Mouse (Mus musculus): ENCODE measurements around the gene Mettl7a2.
"Not testable (repeated sequence)": the region's sequence is repeated elsewhere in the genome, so short reads cannot be mapped to it uniquely, and the experiment has no call there.

Mettl7a2 gene

DNA sequence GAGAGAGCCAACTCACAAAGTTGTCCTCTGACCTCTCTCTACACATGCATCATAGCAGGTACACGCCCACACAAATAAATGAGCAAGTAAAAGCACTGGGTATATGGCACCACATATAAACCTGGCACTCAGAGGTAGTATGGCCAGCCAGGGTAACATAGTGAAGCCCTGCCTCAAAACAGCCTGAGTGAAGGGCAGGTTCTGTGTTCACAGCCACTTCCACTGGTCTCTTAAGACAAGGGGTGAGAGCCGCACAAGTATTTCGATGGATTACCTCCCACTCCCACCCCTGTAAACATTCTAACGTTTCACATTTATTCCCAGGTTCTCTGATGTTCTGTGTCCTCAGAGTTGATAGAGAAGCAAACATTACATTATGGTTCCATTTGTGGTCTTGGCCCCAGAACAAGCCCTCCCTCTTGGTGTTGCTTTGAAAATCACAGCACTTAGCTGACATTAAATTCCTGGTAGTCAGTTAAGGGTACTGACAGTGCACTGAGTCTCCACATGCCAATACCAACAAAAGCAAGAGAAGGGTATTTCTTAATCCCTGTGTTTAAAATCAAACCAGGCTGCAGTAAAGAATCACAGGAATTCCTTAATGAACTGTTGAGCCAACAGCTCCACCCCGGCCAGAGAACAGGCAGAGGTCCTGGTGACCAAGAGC, 11.6 kb upstream of the Mettl7a2 start:
- not testable (repeated sequence) for DNase-seq

GRCm38 (mm10) chr15:100345484-100345883, 7.5 kb upstream of the Mettl7a2 start:
- no peak for DNase-seq

DNA sequence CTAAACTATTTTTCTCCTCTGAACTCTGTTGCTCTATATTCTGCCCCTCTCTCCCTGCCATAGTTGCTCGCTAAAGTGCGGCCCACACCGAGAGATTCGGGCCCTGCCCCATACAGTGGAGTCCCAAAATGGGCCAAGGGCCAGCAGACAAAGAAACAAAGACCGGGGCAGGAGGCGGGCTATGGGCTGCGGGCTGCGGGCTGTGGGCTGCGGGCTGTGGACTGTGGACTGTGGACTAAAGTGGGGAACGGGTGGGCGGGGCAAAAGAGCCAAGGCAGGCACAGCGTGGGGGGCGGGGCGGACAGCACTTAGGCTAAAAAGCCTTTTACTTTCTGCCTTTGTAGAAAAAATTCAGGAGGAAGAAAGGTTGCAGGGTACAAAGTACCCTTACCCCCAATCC, 6.2 kb upstream of the Mettl7a2 start:
- no peak for DNase-seq

- no peak for DNase-seq
Observed at GRCm38 (mm10) chr15:100349496-100349895, 3.5 kb upstream of the Mettl7a2 start.

DNA sequence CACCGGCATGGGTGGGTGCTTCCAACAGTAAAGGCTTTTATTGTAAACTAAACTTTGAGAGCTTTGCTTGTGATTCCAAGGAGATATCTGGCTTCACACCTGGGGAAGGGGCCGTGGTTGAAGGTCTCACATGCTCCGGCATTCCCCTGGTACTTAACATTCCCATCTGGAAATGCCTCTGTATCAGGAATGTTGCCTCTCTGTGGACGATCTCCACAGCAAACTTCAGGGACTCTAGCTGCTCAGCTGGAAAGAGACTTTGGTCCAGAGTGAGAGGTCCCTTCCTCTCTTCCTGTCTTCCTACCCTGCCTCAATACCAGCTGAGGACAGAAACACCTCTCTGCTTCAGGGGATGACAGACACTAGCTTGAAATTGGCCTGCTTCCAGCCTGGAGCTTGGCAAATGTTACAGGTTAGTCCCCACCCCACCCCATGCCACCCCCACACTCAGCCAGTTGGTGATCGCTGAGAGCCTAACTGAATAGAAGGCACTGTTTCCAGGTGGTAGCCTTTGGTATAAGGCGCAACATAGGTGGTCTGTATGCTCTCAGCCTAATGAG, 1.4 kb upstream of the Mettl7a2 start:
- no peak for DNase-seq

DNA sequence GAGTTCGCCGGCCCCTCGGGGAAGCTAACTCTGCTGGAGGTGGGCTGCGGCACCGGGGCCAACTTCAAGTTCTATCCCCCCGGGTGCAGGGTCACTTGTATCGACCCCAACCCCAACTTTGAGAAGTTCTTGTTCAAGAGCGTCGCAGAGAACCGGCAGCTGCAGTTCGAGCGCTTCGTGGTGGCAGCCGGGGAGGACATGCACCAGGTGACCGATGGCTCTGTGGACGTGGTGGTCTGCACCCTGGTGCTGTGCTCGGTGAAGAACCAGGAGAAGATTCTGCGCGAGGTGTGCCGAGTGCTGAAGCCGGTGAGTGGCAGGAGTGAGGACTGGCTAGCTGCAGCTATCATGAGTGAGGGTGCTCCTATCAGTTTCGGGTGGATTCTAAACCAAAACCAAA, 399 bp downstream of the Mettl7a2 start:
- DNase-seq = not testable (repeated sequence)

DNA sequence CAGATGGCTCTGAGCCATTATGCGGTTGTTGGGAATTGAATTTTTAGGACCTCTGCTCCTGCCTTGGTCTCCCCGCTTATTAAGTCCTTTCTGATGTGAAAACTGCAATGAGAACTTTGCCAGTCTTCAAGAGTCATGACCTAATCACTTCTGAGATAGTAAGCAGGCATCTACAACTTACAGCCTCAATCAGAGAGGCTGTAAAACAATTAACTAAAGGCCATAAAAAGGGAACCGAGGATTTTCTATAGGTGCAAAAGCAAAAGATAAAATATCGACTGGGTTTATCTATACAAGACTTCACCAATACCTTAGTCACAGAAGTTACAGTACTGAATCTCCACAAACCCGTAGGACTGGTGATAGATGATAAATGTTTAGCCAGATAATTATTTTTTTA, 2.9 kb downstream of the Mettl7a2 start:
- no peak for DNase-seq

DNA sequence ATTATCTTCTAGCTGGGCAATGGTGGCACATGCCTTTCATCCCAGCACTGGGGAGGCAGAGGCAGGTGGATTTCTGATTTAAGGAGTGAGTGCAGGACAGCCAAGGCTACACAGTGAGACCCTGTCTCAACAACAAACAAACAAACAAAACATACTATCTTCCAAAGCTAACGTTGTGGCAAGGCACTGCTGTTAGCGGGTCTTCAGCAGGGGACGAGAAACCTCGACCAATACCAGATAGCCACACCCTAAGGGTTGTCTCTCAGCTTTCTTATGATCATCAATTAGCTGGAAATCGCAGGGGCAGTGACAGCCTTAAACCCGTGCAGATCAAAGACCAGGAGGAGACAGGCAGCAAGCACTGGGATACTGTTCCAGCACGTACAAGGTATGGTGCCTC, 11.2 kb downstream of the Mettl7a2 start, which contains the start of gene Higd1c:
TSS of gene Higd1c (plus strand) at position 301 of the 400 bp plus-strand sequence.
- DNase-seq = no peak

DNA sequence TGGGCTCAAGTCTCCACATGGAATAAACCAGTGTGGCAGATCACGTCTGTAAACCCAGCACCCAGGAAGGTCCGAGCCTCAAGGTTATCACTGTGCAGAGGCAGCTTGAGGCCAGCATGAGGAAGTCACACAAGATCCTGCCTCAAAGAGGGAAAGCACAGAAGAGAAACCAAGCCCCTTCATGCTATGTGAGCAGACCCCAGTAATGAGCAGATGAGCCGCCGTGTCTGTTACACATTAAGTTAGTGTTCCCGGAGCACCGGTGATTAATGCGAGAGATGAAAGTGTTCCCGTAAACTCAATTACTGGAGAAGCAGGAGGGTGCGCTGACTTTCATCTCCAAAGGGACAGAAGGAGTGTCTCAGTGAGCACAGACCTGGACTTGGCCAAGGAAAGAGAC, 13.0 kb downstream of the Mettl7a2 start:
- DNase-seq = not testable (repeated sequence)

DNA sequence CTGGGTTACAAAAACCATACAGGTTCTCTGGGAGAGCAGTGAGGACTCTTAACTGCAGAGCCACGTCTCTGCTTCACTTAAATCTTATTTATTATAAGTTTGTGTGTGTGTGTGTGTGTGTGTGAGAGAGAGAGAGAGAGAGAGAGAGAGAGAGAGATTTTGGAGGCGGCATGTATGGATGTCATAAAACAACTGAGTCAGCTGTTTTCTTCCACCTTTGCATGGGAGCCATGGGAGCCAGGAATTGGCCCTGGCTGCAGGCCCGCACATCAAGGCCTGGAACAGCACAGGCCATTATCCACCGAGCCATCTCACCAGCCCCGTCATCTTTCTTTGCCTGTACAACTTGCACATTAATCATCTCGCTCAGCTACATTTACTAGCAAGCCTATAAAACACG, 14.1 kb downstream of the Mettl7a2 start:
- no peak for DNase-seq

GRCm38 (mm10) chr15:100375066-100375465, 22.1 kb downstream of the Mettl7a2 start:
- peak; percentile 32 for DNase-seq

DNA sequence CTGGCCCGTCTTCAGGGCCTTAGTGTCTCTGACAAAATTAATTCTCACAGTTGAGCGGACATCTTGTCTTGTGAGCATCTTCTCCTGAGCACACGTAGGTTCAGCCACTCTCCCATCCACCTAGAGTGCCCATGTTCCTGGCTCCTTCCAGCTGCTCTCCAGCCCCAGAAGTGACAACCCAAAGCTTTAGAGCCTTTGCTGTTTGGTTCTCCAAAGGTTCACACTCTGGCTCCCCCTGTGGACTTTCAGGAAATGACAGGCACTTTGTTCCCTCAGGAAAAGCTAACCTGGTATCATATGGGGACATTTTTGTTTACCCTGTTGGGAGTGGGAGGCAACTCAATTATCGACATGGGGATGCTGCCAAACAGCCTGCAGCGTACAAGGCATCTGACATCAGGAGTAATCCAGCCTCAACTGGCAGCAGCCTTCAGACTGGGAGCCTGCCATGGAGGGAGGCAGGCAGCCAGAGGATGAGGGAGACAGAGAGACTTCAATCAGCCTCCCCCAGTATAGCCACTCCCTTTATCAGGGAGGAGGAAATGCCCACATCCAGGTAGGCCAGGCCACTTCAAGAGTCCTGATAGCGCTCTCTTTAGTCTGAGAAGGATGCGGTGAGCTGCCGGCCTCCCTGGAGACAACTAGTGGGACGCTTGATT, 25.0 kb downstream of the Mettl7a2 start:
- peak; percentile 5 for DNase-seq

- DNase-seq = no peak
Observed at GRCm38 (mm10) chr15:100379658-100380057, 26.7 kb downstream of the Mettl7a2 start.

DNA sequence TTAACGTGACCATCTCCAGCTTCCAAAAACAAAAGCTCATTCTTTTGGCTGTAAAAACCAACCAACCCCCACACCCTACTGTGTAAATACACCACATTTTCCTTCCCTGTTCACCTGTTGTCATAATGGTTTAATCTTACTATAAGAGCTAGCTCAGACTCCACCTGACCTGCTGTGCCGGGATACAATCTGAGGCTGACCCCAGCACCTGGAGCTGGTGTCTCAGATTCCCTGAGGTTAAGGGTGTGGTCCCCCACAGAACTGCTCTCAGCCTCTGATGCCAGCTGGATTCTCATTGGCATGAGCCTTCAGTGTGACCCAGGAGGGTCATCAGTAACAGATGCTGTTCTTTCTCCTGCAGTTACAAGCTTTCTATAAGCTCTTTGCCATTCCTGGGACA, 27.1 kb downstream of the Mettl7a2 start:
- DNase-seq = no peak

DNA sequence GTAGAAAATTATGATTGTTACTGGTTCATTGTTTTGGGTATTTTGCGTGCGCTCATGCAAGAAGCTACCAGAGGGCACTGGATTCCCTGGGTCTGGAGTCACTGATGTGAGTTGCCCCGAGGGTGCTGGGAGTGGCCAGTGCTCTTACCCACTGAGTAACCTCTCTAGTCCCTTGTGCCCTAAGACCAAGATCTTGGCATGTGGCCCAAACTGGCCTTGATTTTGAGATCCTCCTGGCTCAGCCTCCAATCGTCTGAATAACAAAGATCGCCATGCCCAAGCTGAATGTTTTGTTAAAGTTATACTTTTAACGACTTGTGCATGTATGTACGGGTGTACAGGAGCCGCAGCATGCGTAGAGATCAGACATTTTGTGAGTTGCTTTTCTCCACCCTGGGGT, 32.7 kb downstream of the Mettl7a2 start:
- DNase-seq = no peak

DNA sequence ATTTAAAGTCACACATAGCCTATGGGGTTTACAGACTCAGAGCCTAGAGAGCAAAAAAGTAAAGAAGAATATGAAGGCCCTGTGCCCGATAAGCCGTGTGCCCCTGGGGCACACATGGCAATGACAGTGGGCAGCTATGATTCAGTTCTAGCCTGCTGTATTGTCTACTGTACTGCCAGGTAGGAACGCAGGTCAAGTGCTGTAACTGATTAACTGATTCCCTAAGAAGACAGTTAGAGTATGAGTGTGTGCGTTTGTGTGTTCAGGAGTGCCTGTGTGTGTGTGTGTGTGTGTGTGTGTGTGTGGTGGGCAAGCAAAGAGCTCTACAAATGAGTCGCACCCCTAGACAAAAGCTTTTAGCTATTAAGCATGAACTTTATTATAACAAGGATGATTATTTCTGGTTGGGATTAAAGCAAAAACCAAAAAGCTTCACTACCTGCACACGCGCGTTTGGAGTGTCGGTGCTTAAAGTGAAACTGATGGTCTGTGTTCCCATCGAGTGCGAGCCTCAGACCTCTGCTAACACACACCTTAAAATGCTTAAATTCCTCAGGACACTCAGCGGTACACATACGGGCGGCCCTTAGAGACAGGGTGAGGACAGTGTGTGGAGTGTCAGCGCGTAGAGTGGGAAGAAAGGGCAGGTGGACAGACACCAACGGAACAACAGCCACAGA, 34.7 kb downstream of the Mettl7a2 start:
- DNase-seq = no peak

DNA sequence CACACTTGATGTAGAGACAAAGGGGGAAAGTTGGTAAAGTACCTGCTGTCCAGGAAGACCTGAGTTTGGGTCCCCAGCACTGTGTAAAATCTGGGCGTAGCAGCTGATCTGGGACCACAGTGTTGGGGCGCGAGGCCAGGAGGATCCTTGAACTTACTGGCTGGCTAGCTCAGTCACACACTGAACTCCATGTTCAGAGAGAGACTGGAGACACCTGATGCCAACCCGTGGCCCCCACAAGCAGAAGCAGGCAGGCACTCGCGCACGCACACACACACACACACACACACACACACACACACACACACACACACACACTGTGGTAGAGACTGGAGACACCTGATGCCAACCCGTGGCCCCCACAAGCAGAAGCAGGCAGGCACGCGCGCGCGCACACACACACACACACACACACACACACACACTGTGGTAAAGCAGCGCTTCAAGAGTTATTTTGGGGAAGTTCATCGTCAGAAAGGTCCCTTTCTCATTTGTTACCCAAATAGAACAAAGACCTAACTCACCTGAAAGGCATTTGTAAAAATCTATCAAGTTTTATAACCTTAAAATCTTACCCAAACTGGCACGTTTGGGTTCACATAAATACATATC, 35.3 kb downstream of the Mettl7a2 start:
- DNase-seq = no peak

GRCm38 (mm10) chr15:100388886-100389285, 35.9 kb downstream of the Mettl7a2 start:
- no peak for DNase-seq

GRCm38 (mm10) chr15:100391066-100391465, 38.1 kb downstream of the Mettl7a2 start:
- no peak for DNase-seq

DNA sequence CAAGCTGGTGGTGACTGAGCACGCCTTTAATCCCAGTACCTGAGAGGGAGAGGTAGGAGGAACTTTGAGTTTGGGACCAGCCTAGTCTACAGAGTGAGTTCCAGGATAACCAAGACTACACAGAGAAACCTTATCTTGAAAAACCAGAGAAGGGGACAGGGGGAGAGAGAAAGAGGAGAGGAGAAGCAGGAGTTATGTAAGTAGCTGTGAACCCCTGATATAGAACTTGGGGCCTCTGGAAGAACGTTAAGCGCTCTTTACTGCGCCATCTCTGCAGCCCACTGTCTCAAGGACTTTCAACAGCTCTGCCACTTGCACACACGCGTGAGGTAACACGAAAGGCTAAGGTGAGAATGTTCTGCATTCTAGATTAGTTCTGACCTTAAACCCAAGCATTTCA, 38.6 kb downstream of the Mettl7a2 start:
- DNase-seq = no peak

DNA sequence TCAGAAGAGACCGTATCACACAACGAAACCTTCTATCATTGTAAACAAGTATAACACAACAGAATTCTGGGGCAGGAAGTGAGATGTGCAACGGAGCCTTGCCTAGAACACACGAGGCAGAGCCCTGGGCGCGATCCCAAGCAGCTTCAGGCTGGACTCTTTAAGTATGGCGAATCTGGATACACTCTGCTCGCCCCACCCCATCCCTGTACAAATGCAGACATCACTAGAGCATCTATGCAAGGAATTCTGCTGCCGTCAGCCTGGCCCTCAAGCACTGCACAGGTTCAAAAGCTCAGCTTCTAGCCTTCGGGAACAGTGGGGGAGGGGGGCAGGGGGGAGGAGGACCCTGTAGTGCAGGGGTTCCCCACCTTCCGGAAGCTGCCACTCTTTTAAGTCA, 40.0 kb downstream of the Mettl7a2 start:
- DNase-seq = no peak

GRCm38 (mm10) chr15:100395561-100395960, 42.6 kb downstream of the Mettl7a2 start:
- DNase-seq = no peak

GRCm38 (mm10) chr15:100400592-100401250, 47.7 kb downstream of the Mettl7a2 start:
- DNase-seq = no peak

All from cerebellum, adult 9-11 months (tissue).